Mouse (Mus musculus) CH12.LX (cell line): Measurements from ENCODE around the gene Nsg2. TPM values are rescaled to one million over a fixed set of nuclear protein-coding genes. Genes with fewer than 3 reads are reported as not detected.
A peak's percentile ranks its signal among the peaks of the same experiment; 100 is the strongest.

Experiments
- DNase-seq: peaks from one replicate; pipeline ENCODE4 v3.0.0-alpha.2; 2013; ENCODE audit errors: extremely low read depth
- H3K27ac ChIP-seq: 2 replicates; pipeline ENCODE4 v1.5.1; 2012; ENCODE audit warnings: low read depth, mild to moderate bottlenecking, control low read depth, moderate library complexity; ENCODE audit not compliant: insufficient read depth
- H3K27me3 ChIP-seq: replicated peaks from 2 replicates; pipeline ENCODE3; 2012; ENCODE audit warnings: inconsistent platforms
- H3K36me3 ChIP-seq, 2 experiments: replicated peaks in 1 of 2; 2 replicates each; pipeline versions ENCODE3 to v1.6.1; 2012; ENCODE audit warnings: inconsistent platforms in 1 of 2, low read length in 1 of 2, mild to moderate bottlenecking in 1 of 2, mixed read lengths in 1 of 2, moderate library complexity in 1 of 2; ENCODE audit not compliant: control insufficient read depth in 1 of 2, insufficient read depth in 1 of 2
- H3K4me1 ChIP-seq, 2 experiments: 2 replicates each; pipeline ENCODE4 v1.6.1; 2012; ENCODE audit warnings: inconsistent platforms in 1 of 2, moderate library complexity in 1 of 2; ENCODE audit not compliant: insufficient read depth in 2 of 2, control insufficient read depth in 1 of 2
- H3K4me2 ChIP-seq: 2 replicates; pipeline ENCODE4 v1.6.1; 2012; ENCODE audit warnings: low read depth, mild to moderate bottlenecking, control low read depth; ENCODE audit not compliant: poor library complexity, insufficient read depth, severe bottlenecking
- H3K4me3 ChIP-seq, 3 experiments: fragments of 150-350 bp in 1 of 3; sonication (generic) in 1 of 3; replicated peaks in 1 of 3; 2 replicates each; pipeline versions ENCODE3 to v1.5.1; 2011 to 2012; ENCODE audit warnings: low read depth in 2 of 3, low read length in 2 of 3, mild to moderate bottlenecking in 2 of 3, moderate library complexity in 2 of 3, control low read depth in 1 of 3, improper control_type of control experiment in 1 of 3, inconsistent platforms in 1 of 3, mixed read lengths in 1 of 3; ENCODE audit not compliant: poor library complexity in 1 of 3
- H3K79me2 ChIP-seq: replicated peaks from 2 replicates; pipeline ENCODE4 v1.6.1; 2012; ENCODE audit warnings: mild to moderate bottlenecking, moderate library complexity; ENCODE audit not compliant: control insufficient read depth, poor library complexity, insufficient read depth, severe bottlenecking; ENCODE audit errors: extremely low read depth
- H3K9ac ChIP-seq: 2 replicates; pipeline ENCODE4 v1.6.1; 2012; ENCODE audit warnings: low read depth, mild to moderate bottlenecking, control low read depth, moderate library complexity; ENCODE audit not compliant: insufficient read depth
- H3K9me3 ChIP-seq: replicated peaks from 2 replicates; pipeline ENCODE3; 2012; ENCODE audit warnings: low read length, inconsistent platforms, mixed read lengths
- BHLHE40 ChIP-seq: IDR thresholded peaks from 2 replicates; pipeline ENCODE4 v1.6.1; 2011; ENCODE audit warnings: mild to moderate bottlenecking, low read depth, low read length, improper control_type of control experiment
- CHD1 ChIP-seq: IDR thresholded peaks from 2 replicates; pipeline ENCODE4 v1.6.1; 2012; ENCODE audit warnings: low read depth, low read length, improper control_type of control experiment, inconsistent platforms
- CHD2 ChIP-seq: IDR thresholded peaks from 2 replicates; pipeline ENCODE4 v1.6.1; 2011; ENCODE audit warnings: low read length, improper control_type of control experiment
- CTCF ChIP-seq, 2 experiments: IDR thresholded peaks in 1 of 2; conservative IDR thresholded peaks in 1 of 2; 2 replicates each; pipeline ENCODE4 v1.5.1; 2011 to 2012; ENCODE audit warnings: low read depth in 2 of 2, low read length in 2 of 2, improper control_type of control experiment in 1 of 2, inconsistent platforms in 1 of 2, mild to moderate bottlenecking in 1 of 2, moderate library complexity in 1 of 2
- E2F4 ChIP-seq: IDR thresholded peaks from 2 replicates; pipeline ENCODE4 v1.6.1; 2011; ENCODE audit warnings: low read depth, low read length, improper control_type of control experiment; ENCODE audit not compliant: insufficient replicate concordance
- ELF1 ChIP-seq: IDR thresholded peaks from 2 replicates; pipeline ENCODE4 v1.6.1; 2014; ENCODE audit warnings: low read depth, mild to moderate bottlenecking, inconsistent platforms, low read length, improper control_type of control experiment
- EP300 ChIP-seq: IDR thresholded peaks from 2 replicates; pipeline ENCODE4 v1.6.1; 2011; ENCODE audit warnings: low read length, improper control_type of control experiment
- ETS1 ChIP-seq: conservative IDR thresholded peaks from 2 replicates; pipeline ENCODE4 v1.6.1; 2012; ENCODE audit warnings: low read depth, mild to moderate bottlenecking, inconsistent platforms, low read length, improper control_type of control experiment, moderate library complexity
- GABPA ChIP-seq: IDR thresholded peaks from 2 replicates; pipeline ENCODE4 v1.6.1; 2012; ENCODE audit warnings: low read depth, low read length, improper control_type of control experiment, inconsistent platforms; ENCODE audit not compliant: insufficient replicate concordance
- HCFC1 ChIP-seq: IDR thresholded peaks from 2 replicates; pipeline ENCODE4 v1.6.1; 2012; ENCODE audit warnings: low read depth, mild to moderate bottlenecking, inconsistent platforms, low read length, improper control_type of control experiment
- IRF4 ChIP-seq: IDR thresholded peaks from 2 replicates; pipeline ENCODE4 v1.6.1; 2014; ENCODE audit warnings: low read depth, mild to moderate bottlenecking, inconsistent platforms, low read length, improper control_type of control experiment
- JUN ChIP-seq: IDR thresholded peaks from 2 replicates; pipeline ENCODE4 v1.6.1; 2011; ENCODE audit warnings: low read depth, mild to moderate bottlenecking, low read length, improper control_type of control experiment, moderate library complexity; ENCODE audit not compliant: insufficient read depth
- JUND ChIP-seq: conservative IDR thresholded peaks from 2 replicates; pipeline ENCODE4 v1.6.1; 2011; ENCODE audit warnings: low read depth, low read length, improper control_type of control experiment
- KAT2A ChIP-seq: IDR thresholded peaks from 2 replicates; pipeline ENCODE4 v1.6.1; 2012; ENCODE audit warnings: low read length, improper control_type of control experiment, inconsistent platforms; ENCODE audit not compliant: insufficient replicate concordance
- MAFK ChIP-seq: IDR thresholded peaks from 2 replicates; pipeline ENCODE4 v1.6.1; 2011; ENCODE audit warnings: low read length, improper control_type of control experiment; ENCODE audit not compliant: insufficient replicate concordance
- MAX ChIP-seq: IDR thresholded peaks from 2 replicates; pipeline ENCODE4 v1.6.1; 2011; ENCODE audit warnings: low read length, improper control_type of control experiment
- MAZ ChIP-seq: IDR thresholded peaks from 2 replicates; pipeline ENCODE4 v1.6.1; 2012; ENCODE audit warnings: low read depth, mild to moderate bottlenecking, inconsistent platforms, low read length, improper control_type of control experiment, moderate library complexity
- MXI1 ChIP-seq: IDR thresholded peaks from 2 replicates; pipeline ENCODE4 v1.6.1; 2011; ENCODE audit warnings: mild to moderate bottlenecking, low read depth, low read length, improper control_type of control experiment
- MYC ChIP-seq: IDR thresholded peaks from 2 replicates; pipeline ENCODE4 v1.6.1; 2011; ENCODE audit warnings: low read depth, mild to moderate bottlenecking, improper control_type of control experiment, low read length
- NELFE ChIP-seq: IDR thresholded peaks from 2 replicates; pipeline ENCODE4 v1.6.1; 2011; ENCODE audit warnings: low read depth, low read length, improper control_type of control experiment
- NRF1 ChIP-seq: IDR thresholded peaks from 2 replicates; pipeline ENCODE4 v1.6.1; 2014; ENCODE audit warnings: low read depth, mild to moderate bottlenecking, inconsistent platforms, low read length, improper control_type of control experiment, moderate library complexity
- PAX5 ChIP-seq: IDR thresholded peaks from 2 replicates; pipeline ENCODE4 v1.6.1; 2012; ENCODE audit warnings: low read length, inconsistent platforms, mixed read lengths
- POLR2A ChIP-seq: IDR thresholded peaks from 2 replicates; pipeline ENCODE4 v1.6.1; 2011; ENCODE audit warnings: low read depth, mild to moderate bottlenecking, improper control_type of control experiment, low read length
- RCOR1 ChIP-seq: conservative IDR thresholded peaks from 2 replicates; pipeline ENCODE4 v1.6.1; 2012; ENCODE audit warnings: low read depth, mild to moderate bottlenecking, inconsistent platforms, low read length, improper control_type of control experiment
- SIN3A ChIP-seq: IDR thresholded peaks from 2 replicates; pipeline ENCODE4 v1.6.1; 2012; ENCODE audit warnings: low read length, improper control_type of control experiment, inconsistent platforms
- TBP ChIP-seq: conservative IDR thresholded peaks from 2 replicates; pipeline ENCODE4 v1.6.1; 2011; ENCODE audit warnings: low read depth, low read length, improper control_type of control experiment
- TCF12 ChIP-seq: IDR thresholded peaks from 2 replicates; pipeline ENCODE4 v1.6.1; 2014; ENCODE audit warnings: low read depth, mild to moderate bottlenecking, inconsistent platforms, low read length, improper control_type of control experiment
- USF1 ChIP-seq: IDR thresholded peaks from 2 replicates; pipeline ENCODE4 v1.6.1; 2014; ENCODE audit warnings: low read depth, mild to moderate bottlenecking, inconsistent platforms, low read length, improper control_type of control experiment
- ZMIZ1 ChIP-seq: IDR thresholded peaks from 2 replicates; pipeline ENCODE4 v1.6.1; 2012; ENCODE audit warnings: low read depth, mild to moderate bottlenecking, inconsistent platforms, low read length, improper control_type of control experiment
- ZNF384 ChIP-seq: IDR thresholded peaks from 2 replicates; pipeline ENCODE4 v1.6.1; 2012; ENCODE audit warnings: low read depth, low read length, improper control_type of control experiment, inconsistent platforms
- dilution Hi-C: fragments of 300-500 bp; cut with MboI; formaldehyde crosslinking; loops from 2 replicates; pipeline ENCODE4 v1.14.3; 2020; ENCODE audit warnings: low sequenced_read_pairs; ENCODE audit not compliant: extremely low pct_unique_long_range_greater_than_20kb, extremely low pct_ligation_motif_present
- in situ Hi-C: fragments of 300-500 bp; cut with MboI; formaldehyde crosslinking; loops from 3 replicates; pipeline ENCODE4 v1.14.3; 2019; ENCODE audit warnings: low sequenced_read_pairs, low pct_ligation_motif_present, low pct_unique_long_range_greater_than_20kb, mixed read lengths
- polyA plus RNA-seq: library from polyadenylated mRNA; unstranded; fragments of >175 nt; gene quantifications from 2 replicates; pipeline ENCODE4 v1.2.1, GENCODE M21; 2012; ENCODE audit warnings: low read depth; ENCODE audit not compliant: insufficient read length
- total RNA-seq, 2 experiments: library from RNA; depleted of rRNA; stranded (reverse); fragments of 300-350 nt in 1 of 2; fragments of >200 nt in 1 of 2; gene quantifications; 2 replicates each; pipeline ENCODE4 v1.2.3; 2012 to 2014

Gene Nsg2
- total and polyA plus RNA-seq, 3 experiments, result 2.8 to 7.5 (median 7.4) TPM

- Histone ChIP-seq H3K9ac (0 out of 2 replicates have a peak overlapping the region, but pooled peaks have one; percentile 8), H3K9me3 (peaks cover 5% of the 10 kb centered on the region), H3K4me1 (peaks cover 30 to 58% of the 10 kb centered on the region in 2 experiments), H3K4me2 (no peak overlapping the region; the same call in 1 of the 2 replicates), H3K79me2 (no peaks in the 10 kb centered on the region), H3K36me3 (no peaks in the 10 kb centered on the region), H3K27ac (peak overlapping the region; percentile 58; the same call in 1 of the 2 replicates), H3K4me3 (no peak overlapping the region), H3K27me3 (no peaks in the 10 kb centered on the region)
- dilution Hi-C loops (no loop called here), in situ Hi-C loops (no loop called here)
- DNase-seq, result no peak
- no peak for TF ChIP-seq POLR2A
- no peak for TF ChIP-seq IRF4
- no peak for TF ChIP-seq ZNF384
- 0 out of 2 replicates have a peak, but pooled peaks have one; percentile 14 for TF ChIP-seq MXI1
- no peak for TF ChIP-seq USF1
- no peak for TF ChIP-seq ZMIZ1
- TF ChIP-seq MAX, result peak; percentile 46; the same call in 1 of the 2 replicates
- TF ChIP-seq EP300, result no peak
- TF ChIP-seq HCFC1, result no peak
- no peak for TF ChIP-seq SIN3A
- TF ChIP-seq TCF12, result no peak
- 0 out of 2 replicates have a peak, but pooled peaks have one; percentile 8 for TF ChIP-seq MAFK
These were observed 11.8 kb downstream of the Nsg2 start for GRCm38 (mm10) chr11:32011867-32012603.

DNA sequence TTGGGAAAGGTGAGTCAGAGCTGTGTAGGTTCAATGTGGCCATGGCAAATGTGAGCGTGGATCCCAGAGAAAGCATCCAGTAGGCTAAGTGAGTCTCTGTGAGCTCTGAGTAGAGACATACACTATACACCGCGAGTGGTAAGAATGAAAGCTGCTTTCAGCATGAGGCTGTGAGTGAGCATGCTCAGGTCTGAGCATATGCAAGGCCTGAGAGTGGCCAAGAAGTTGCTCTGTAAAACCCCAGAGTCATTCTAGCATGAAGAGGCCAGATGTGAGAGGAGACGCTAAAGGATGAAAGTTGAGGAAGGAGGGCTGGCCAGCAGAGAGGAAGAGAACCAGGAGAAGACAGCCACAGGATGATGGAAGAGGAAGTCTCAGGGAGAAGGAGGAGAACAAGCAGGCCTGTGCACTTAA is 12.8 kb downstream of the Nsg2 start:
- Histone ChIP-seq H3K9me3 (no peaks in the 10 kb centered on the region), H3K4me1 (peaks cover 30 to 58% of the 10 kb centered on the region in 2 experiments), H3K4me2 (peak overlapping the region; percentile 63), H3K79me2 (no peaks in the 10 kb centered on the region), H3K36me3 (no peaks in the 10 kb centered on the region), H3K9ac (peak overlapping the region; percentile 15; the same call in 1 of the 2 replicates), H3K4me3 (no peak overlapping the region), H3K27me3 (no peaks in the 10 kb centered on the region), H3K27ac (peak overlapping the region; percentile 58)
- dilution Hi-C loops, result no loop called here
- peak; percentile 88 for DNase-seq
- in situ Hi-C loops, result no loop called here
- peak; percentile 60 for TF ChIP-seq NELFE
- peak; percentile 72; the same call in 1 of the 2 replicates for TF ChIP-seq IRF4
- TF ChIP-seq RCOR1, result no peak
- peak; percentile 90 for TF ChIP-seq MAX
- TF ChIP-seq ZNF384, result no peak
- TF ChIP-seq CHD1, result 0 out of 2 replicates have a peak, but pooled peaks have one; percentile 52
- 0 out of 2 replicates have a peak, but pooled peaks have one; percentile 9 for TF ChIP-seq KAT2A
- TF ChIP-seq POLR2A, result peak; percentile 58
- TF ChIP-seq MYC, result peak; percentile 91
- TF ChIP-seq NRF1, result peak; percentile 93
- no peak for TF ChIP-seq MXI1
- no peak for TF ChIP-seq E2F4
- no peak for TF ChIP-seq USF1
- peak; percentile 15; the same call in 1 of the 2 replicates for TF ChIP-seq BHLHE40
- peak; percentile 49; the same call in 1 of the 2 replicates for TF ChIP-seq ZMIZ1
- no peak; the same call in 1 of the 2 replicates for TF ChIP-seq CHD2
- TF ChIP-seq GABPA, result no peak
- no peak for TF ChIP-seq PAX5
- no peak; the same call in 1 of the 2 replicates for TF ChIP-seq JUN
- TF ChIP-seq JUND, result no peak
- TF ChIP-seq MAZ, result 0 out of 2 replicates have a peak, but pooled peaks have one; percentile 7
- TF ChIP-seq HCFC1, result peak; percentile 28; the same call in 1 of the 2 replicates
- TF ChIP-seq TBP, result peak; percentile 78
- TF ChIP-seq CTCF (conservative IDR thresholded peaks at IDR 0.05 in 1 of 2, IDR thresholded peaks at IDR 0.05 in 1 of 2; ENCODE audit: low read depth in 2 of 2, low read length in 2 of 2), result no peak
- TF ChIP-seq ETS1, result peak; percentile 13; the same call in 1 of the 2 replicates
- 0 out of 2 replicates have a peak, but pooled peaks have one; percentile 28 for TF ChIP-seq ELF1
